Mouse (Mus musculus) brown adipose tissue, adult 24 weeks (tissue): ENCODE data around the gene Nsmce3. TPM values are rescaled to one million over a fixed set of nuclear protein-coding genes. Genes with fewer than 3 reads are reported as not detected.

Experiments used
- H3K27ac ChIP-seq: fragments of 200-500 bp; replicated peaks from 2 replicates; pipeline ENCODE4 v1.5.1; 2012; ENCODE audit warnings: low read depth, mild to moderate bottlenecking, low read length
- H3K4me1 ChIP-seq: fragments of 200-500 bp; 2 replicates; pipeline ENCODE4 v1.6.1; 2012; ENCODE audit warnings: low read length, mixed read lengths; ENCODE audit not compliant: control insufficient read depth, insufficient read depth, insufficient read length
- H3K4me3 ChIP-seq: fragments of 200-500 bp; 2 replicates; pipeline ENCODE4 v1.5.1; 2012; ENCODE audit warnings: low read depth, mild to moderate bottlenecking, low read length, moderate library complexity; ENCODE audit not compliant: insufficient read depth
- polyA plus RNA-seq: library from polyadenylated mRNA; stranded (reverse); fragments of >200 nt; gene quantifications from 2 replicates; pipeline ENCODE4 v1.2.4, GENCODE M21; 2012; ENCODE audit not compliant: missing spikeins, insufficient read depth, insufficient read length

Nsmce3 gene
- polyA plus RNA-seq = 2.5 and 2.9 TPM in 2 replicates

GRCm38 (mm10) chr7:64872743-64873241, at the start of gene Nsmce3:
Nsmce3 (minus strand) TSS chr7:64872997.
- Histone ChIP-seq H3K4me3 (peak within 1 kb of the TSS; percentile 96), H3K27ac (peak within 1 kb of the TSS; percentile 71)

GRCm38 (mm10) chr7:64921189-64921588, 48.4 kb upstream of the Nsmce3 start:
- H3K27ac ChIP-seq = no peak overlapping the region
- no peaks in the 10 kb centered on the region for H3K4me1 ChIP-seq
- no peak overlapping the region for H3K4me3 ChIP-seq

More at GRCm38 (mm10) chr7:64872743-64873241, at the start of gene Nsmce3:
- peaks cover 6% of the 10 kb centered on the region for H3K4me1 ChIP-seq

- Histone ChIP-seq H3K27ac (no peak overlapping the region), H3K4me3 (no peak overlapping the region), H3K4me1 (no peaks in the 10 kb centered on the region)
Observed at GRCm38 (mm10) chr7:64920735-64921134, 47.9 kb upstream of the Nsmce3 start.

- Histone ChIP-seq H3K4me1 (no peaks in the 10 kb centered on the region), H3K4me3 (no peak overlapping the region), H3K27ac (no peak overlapping the region)
Observed at GRCm38 (mm10) chr7:64916654-64917053, 43.9 kb upstream of the Nsmce3 start.

GRCm38 (mm10) chr7:64915121-64915520, 42.3 kb upstream of the Nsmce3 start:
- no peaks in the 10 kb centered on the region for H3K4me1 ChIP-seq
- no peak overlapping the region for H3K4me3 ChIP-seq
- H3K27ac ChIP-seq = no peak overlapping the region

- Histone ChIP-seq H3K27ac (no peak overlapping the region), H3K4me1 (no peaks in the 10 kb centered on the region), H3K4me3 (no peak overlapping the region)
Observed at GRCm38 (mm10) chr7:64911945-64912344, 39.1 kb upstream of the Nsmce3 start.

- no peak overlapping the region for H3K27ac ChIP-seq
- no peaks in the 10 kb centered on the region for H3K4me1 ChIP-seq
- H3K4me3 ChIP-seq = no peak overlapping the region
Observed at GRCm38 (mm10) chr7:64910208-64910607, 37.4 kb upstream of the Nsmce3 start.

GRCm38 (mm10) chr7:64906955-64907354, 34.2 kb upstream of the Nsmce3 start:
- H3K4me1 ChIP-seq = no peaks in the 10 kb centered on the region
- no peak overlapping the region for H3K4me3 ChIP-seq
- no peak overlapping the region for H3K27ac ChIP-seq

- Histone ChIP-seq H3K4me3 (no peak overlapping the region), H3K27ac (no peak overlapping the region), H3K4me1 (no peaks in the 10 kb centered on the region)
Observed at GRCm38 (mm10) chr7:64905506-64905905, 32.7 kb upstream of the Nsmce3 start.

- no peak overlapping the region for H3K4me3 ChIP-seq
Observed at GRCm38 (mm10) chr7:64900249-64900648, 27.5 kb upstream of the Nsmce3 start.

GRCm38 (mm10) chr7:64896587-64896986, 23.8 kb upstream of the Nsmce3 start:
- Histone ChIP-seq H3K4me3 (no peak overlapping the region), H3K4me1 (no peaks in the 10 kb centered on the region), H3K27ac (no peak overlapping the region)

More at GRCm38 (mm10) chr7:64900249-64900648, 27.5 kb upstream of the Nsmce3 start:
- H3K4me1 ChIP-seq = no peaks in the 10 kb centered on the region
- H3K27ac ChIP-seq = no peak overlapping the region

- peaks cover under 1% of the 10 kb centered on the region; the same call in 1 of the 2 replicates for H3K4me1 ChIP-seq
- no peak overlapping the region for H3K27ac ChIP-seq
Observed at GRCm38 (mm10) chr7:64895685-64896101, 22.9 kb upstream of the Nsmce3 start.

GRCm38 (mm10) chr7:64891139-64891538, 18.3 kb upstream of the Nsmce3 start:
- Histone ChIP-seq H3K4me3 (no peak overlapping the region), H3K4me1 (peaks cover 2% of the 10 kb centered on the region; the same call in 1 of the 2 replicates), H3K27ac (no peak overlapping the region)

More at GRCm38 (mm10) chr7:64895685-64896101, 22.9 kb upstream of the Nsmce3 start:
- H3K4me3 ChIP-seq = no peak overlapping the region

- peaks cover 2% of the 10 kb centered on the region; the same call in 1 of the 2 replicates for H3K4me1 ChIP-seq
- H3K27ac ChIP-seq = no peak overlapping the region
- no peak overlapping the region for H3K4me3 ChIP-seq
Observed at GRCm38 (mm10) chr7:64889919-64890318, 17.1 kb upstream of the Nsmce3 start.

- Histone ChIP-seq H3K4me1 (no peaks in the 10 kb centered on the region), H3K27ac (no peak overlapping the region), H3K4me3 (no peak overlapping the region)
Observed at GRCm38 (mm10) chr7:64884187-64884862, 11.5 kb upstream of the Nsmce3 start.

GRCm38 (mm10) chr7:64882243-64882642, 9.4 kb upstream of the Nsmce3 start:
- Histone ChIP-seq H3K4me3 (no peak overlapping the region), H3K4me1 (no peaks in the 10 kb centered on the region), H3K27ac (no peak overlapping the region)
